Mouse (Mus musculus): ENCODE data around the gene Il18bp.
"Not testable (repeated sequence)": the region's sequence is repeated elsewhere in the genome, so short reads cannot be mapped to it uniquely, and the experiment has no call there.

The Il18bp gene

GRCm38 (mm10) chr7:102018590-102018989, at the start of gene Il18bp:
Gene Il18bp (minus strand): TSS chr7:102018690.
- no peak for DNase-seq (ENCODE audit: low spot score in 2 of 2)

GRCm38 (mm10) chr7:102066363-102066762, 47.9 kb upstream of the Il18bp start:
- DNase-seq (ENCODE audit: low spot score in 2 of 2): no peak

- DNase-seq (ENCODE audit: low spot score in 2 of 2): peak; percentile 87 to 92
These were observed 46.8 kb upstream of the Il18bp start, which contains the start of the genes Rnf121, Xndc1 and Xntrpc for GRCm38 (mm10) chr7:102065046-102065891. Gene Rnf121 (minus strand): TSS chr7:102065469. Gene Xndc1 (plus strand): TSS chr7:102065511. Gene Xntrpc (plus strand): TSS chr7:102065713.

- DNase-seq (ENCODE audit: low spot score in 2 of 2): no peak
These were observed 46.2 kb upstream of the Il18bp start for GRCm38 (mm10) chr7:102064655-102065045.

- no peak for DNase-seq (ENCODE audit: low spot score in 2 of 2)
These were observed 45.4 kb upstream of the Il18bp start for GRCm38 (mm10) chr7:102063891-102064290.

- DNase-seq (ENCODE audit: low spot score in 2 of 2): no peak
These were observed 43.7 kb upstream of the Il18bp start for GRCm38 (mm10) chr7:102062203-102062602.

- DNase-seq (ENCODE audit: low spot score in 2 of 2): no peak
These were observed 42.9 kb upstream of the Il18bp start for GRCm38 (mm10) chr7:102061353-102061752.

GRCm38 (mm10) chr7:102048524-102048923, 30.0 kb upstream of the Il18bp start:
- DNase-seq (ENCODE audit: low spot score in 2 of 2): not testable (repeated sequence)

- no peak for DNase-seq (ENCODE audit: low spot score in 2 of 2)
These were observed 23.8 kb upstream of the Il18bp start for GRCm38 (mm10) chr7:102042314-102042713.

GRCm38 (mm10) chr7:102037318-102037717, 18.8 kb upstream of the Il18bp start:
- no peak for DNase-seq (ENCODE audit: low spot score in 2 of 2)

GRCm38 (mm10) chr7:102035534-102035933, 17.0 kb upstream of the Il18bp start:
- no peak for DNase-seq (ENCODE audit: low spot score in 2 of 2)

GRCm38 (mm10) chr7:102034904-102035303, 16.4 kb upstream of the Il18bp start:
- DNase-seq (ENCODE audit: low spot score in 2 of 2): no peak

- DNase-seq (ENCODE audit: low spot score in 2 of 2): no peak
These were observed 7.0 kb upstream of the Il18bp start for GRCm38 (mm10) chr7:102025187-102026119.

- DNase-seq (ENCODE audit: low spot score in 2 of 2): no peak
These were observed 5.3 kb upstream of the Il18bp start for GRCm38 (mm10) chr7:102023821-102024220.

GRCm38 (mm10) chr7:102020934-102021333, 2.4 kb upstream of the Il18bp start:
- DNase-seq (ENCODE audit: low spot score in 2 of 2): not testable (repeated sequence)

GRCm38 (mm10) chr7:102019362-102019761, 872 bp upstream of the Il18bp start:
- DNase-seq (ENCODE audit: low spot score in 2 of 2): no peak

- DNase-seq (ENCODE audit: low spot score in 2 of 2): no peak
These were observed 456 bp downstream of the Il18bp start for GRCm38 (mm10) chr7:102018034-102018433.

- DNase-seq (ENCODE audit: low spot score in 2 of 2): no peak
These were observed 1.0 kb downstream of the Il18bp start for GRCm38 (mm10) chr7:102017452-102017851.

- DNase-seq (ENCODE audit: low spot score in 2 of 2): no peak
These were observed 1.6 kb downstream of the Il18bp start for GRCm38 (mm10) chr7:102016936-102017335.

- DNase-seq (ENCODE audit: low spot score in 2 of 2): no peak
These were observed 3.5 kb downstream of the Il18bp start for GRCm38 (mm10) chr7:102014995-102015394.

GRCm38 (mm10) chr7:102013416-102013815, 5.1 kb downstream of the Il18bp start:
- DNase-seq (ENCODE audit: low spot score in 2 of 2): no peak

GRCm38 (mm10) chr7:102011855-102012254, 6.6 kb downstream of the Il18bp start:
- DNase-seq (ENCODE audit: low spot score in 2 of 2): no peak

All from frontal cortex, postnatal 10 days (tissue).